In the genomic region with DNA sequence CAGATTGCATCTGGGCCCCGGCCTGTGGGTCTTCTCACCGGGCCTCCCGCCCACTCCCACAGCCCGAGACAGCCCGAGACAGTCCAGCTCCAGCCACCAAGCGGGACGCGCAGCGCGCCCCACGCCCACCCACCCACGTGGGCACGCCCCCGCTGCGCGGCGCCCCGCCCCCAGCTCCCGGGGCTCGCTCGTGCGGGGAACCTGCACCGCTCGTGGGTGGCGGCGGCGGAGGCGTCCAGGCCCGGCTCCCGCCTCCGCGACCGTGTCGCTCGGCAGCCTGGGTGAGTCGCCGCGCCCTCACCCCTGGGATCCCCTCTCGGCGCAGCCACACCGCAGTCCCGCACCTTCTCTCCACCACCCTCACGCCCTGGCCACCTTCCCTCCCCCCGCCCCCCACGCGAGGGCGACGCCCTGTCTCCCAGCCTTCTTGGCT, we compare ENCODE assay signal across 8 mouse cellular contexts. TPM values are rescaled to one million over a fixed set of nuclear protein-coding genes. Genes with fewer than 3 reads are reported as not detected.
DNase-seq lines count a peak whose midpoint lies in the region; ATAC-seq and TF ChIP-seq lines count a peak whose summit lies in the region.

No protein-coding gene starts in this region.

- peaks cover 15% of the 10 kb centered on the region for H3K4me1 ChIP-seq in heart, embryonic 10.5 days
- H3K4me1 ChIP-seq in brown adipose tissue, adult 24 weeks (ENCODE audit: control insufficient read depth, insufficient read depth, insufficient read length, low read length): no peaks in the 10 kb centered on the region
- peaks cover 14% of the 10 kb centered on the region for H3K4me1 ChIP-seq in intestine, embryonic 15.5 days (replicated peaks)

- peak overlapping the region; percentile 85 for H3K27ac ChIP-seq in heart, embryonic 10.5 days
- no peak overlapping the region for H3K27ac ChIP-seq in brown adipose tissue, adult 24 weeks (replicated peaks; ENCODE audit: low read depth, low read length)
- H3K27ac ChIP-seq in intestine, embryonic 15.5 days: no peak overlapping the region

- no peaks in the 10 kb centered on the region for H3K9me3 ChIP-seq in heart, embryonic 10.5 days
- no peaks in the 10 kb centered on the region for H3K9me3 ChIP-seq in intestine, embryonic 15.5 days

- ATAC-seq in intestine, embryonic 15.5 days: peak; percentile 55

- DNase-seq in heart, embryonic 10.5 days (ENCODE audit: low spot score): no peak
- no peak for DNase-seq in heart, adult 8-10 months (ENCODE audit: low spot score)
- peak; percentile 34 for DNase-seq in neural tube, embryonic 10.5 days (ENCODE audit: extremely low spot score, low spot score)
- no peak for DNase-seq in Muller cell, postnatal 12 days (ENCODE audit: inconsistent ontology term)
- DNase-seq in urinary bladder, adult 2 months (ENCODE audit: low spot score): no peak

- TF ChIP-seq CTCF in C2C12 (IDR thresholded peaks at IDR 0.05; ENCODE audit: control insufficient read depth, insufficient read depth, insufficient read length): no peak

- peak overlapping the region; percentile 69 for H3K4me3 ChIP-seq in heart, embryonic 10.5 days
- H3K4me3 ChIP-seq in C2C12 (ENCODE audit: insufficient read depth, poor library complexity, severe bottlenecking): peak overlapping the region; percentile 43
- H3K4me3 ChIP-seq in brown adipose tissue, adult 24 weeks (ENCODE audit: insufficient read depth, low read depth, low read length): peak overlapping the region; percentile 40; the same call in 1 of the 2 replicates
- peak overlapping the region; percentile 53 for H3K4me3 ChIP-seq in intestine, embryonic 15.5 days (replicated peaks)

- peak overlapping the region; percentile 98 for H3K4me2 ChIP-seq in intestine, embryonic 15.5 days (replicated peaks)

- no peaks in the 10 kb centered on the region for H3K36me3 ChIP-seq in heart, embryonic 10.5 days
- no peaks in the 10 kb centered on the region for H3K36me3 ChIP-seq in C2C12 (ENCODE audit: control insufficient read depth, insufficient read depth)
- no peaks in the 10 kb centered on the region for H3K36me3 ChIP-seq in intestine, embryonic 15.5 days

- H3K79me2 ChIP-seq in C2C12 (ENCODE audit: control insufficient read depth, insufficient read depth): peaks cover 40% of the 10 kb centered on the region

- peaks cover 7% of the 10 kb centered on the region for H3K79me3 ChIP-seq in C2C12 (ENCODE audit: low read depth)

- peaks cover 91% of the 10 kb centered on the region for H3K27me3 ChIP-seq in heart, embryonic 10.5 days (ENCODE audit: insufficient read depth, poor library complexity, severe bottlenecking)
- H3K27me3 ChIP-seq in C2C12 (ENCODE audit: control insufficient read depth, insufficient read depth, insufficient read length): no peaks in the 10 kb centered on the region
- H3K27me3 ChIP-seq in intestine, embryonic 15.5 days (replicated peaks): peaks cover 70% of the 10 kb centered on the region

- WGBS in heart, embryonic 10.5 days: under 1% methylated on average over 35 of the region's 48 CpGs
- WGBS in intestine, embryonic 15.5 days: under 1% methylated on average over 45 of the region's 48 CpGs

- H3K9ac ChIP-seq in intestine, embryonic 15.5 days: peak overlapping the region; percentile 30; the same call in 1 of the 2 replicates

- peak overlapping the region; percentile 90 for H3ac ChIP-seq in C2C12 (ENCODE audit: control insufficient read depth, insufficient read length, low read depth)

TF ChIP-seq in C2C12, 6 proteins besides CTCF, POLR2A, EP300 and RAD21:
- TF ChIP-seq MAX (IDR thresholded peaks at IDR 0.05) (no peak), MYOD1 (IDR thresholded peaks at IDR 0.05; ENCODE audit: control insufficient read depth, insufficient read length, low read depth) (no peak), USF1 (IDR thresholded peaks at IDR 0.05; ENCODE audit: low read depth) (no peak), MYOG (IDR thresholded peaks at IDR 0.05; ENCODE audit: control insufficient read depth, extremely low read depth, insufficient read length) (no peak), FOSL1 (IDR thresholded peaks at IDR 0.05; ENCODE audit: insufficient read depth, low read length, poor library complexity, severe bottlenecking) (no peak), CEBPB (IDR thresholded peaks at IDR 0.05; ENCODE audit: low read depth) (no peak)

RNA-seq across cellular contexts. Expression of gene Ndrg4, which starts 0.8 kb away (rescaled TPM):
- polyA plus RNA-seq in heart, embryonic 10.5 days (2016; fragmentation: Nextera tagmentation; extraction: Ambion mirVana): 141 and 294 TPM in 2 replicates
- total RNA-seq in heart, adult 8-10 months (2022): 100 to 1,000 TPM; 116 to 156 (median 143) TPM
- 43.3 TPM for polyA plus RNA-seq in C2C12 (2012; fragmentation: generic; extraction: Trizol)
- 0.46 and 1.5 TPM in 2 replicates for polyA plus RNA-seq in brown adipose tissue, adult 24 weeks (2012; ENCODE audit: insufficient read depth, insufficient read length, missing spikeins)
- polyA plus RNA-seq in intestine, embryonic 15.5 days (2015; fragmentation: Nextera tagmentation; extraction: Ambion mirVana): 16.3 and 17.0 TPM in 2 replicates
- polyA plus RNA-seq in urinary bladder, adult 2 months (2012; rRNA removed): 55.5 and 62.5 TPM in 2 replicates

RNA-seq across cellular contexts. Expression of gene Setd6, which starts 38.1 kb away (rescaled TPM):
- 24.5 and 30.2 TPM in 2 replicates for polyA plus RNA-seq in heart, embryonic 10.5 days (2016; fragmentation: Nextera tagmentation; extraction: Ambion mirVana)
- total RNA-seq in heart, adult 8-10 months (2022): 10 to 100 TPM; 12.6 to 15.3 (median 14.0) TPM
- polyA plus RNA-seq in C2C12 (2012; fragmentation: generic; extraction: Trizol): 12.6 TPM
- 7.8 and 11.6 TPM in 2 replicates for polyA plus RNA-seq in brown adipose tissue, adult 24 weeks (2012; ENCODE audit: insufficient read depth, insufficient read length, missing spikeins)
- 19.7 and 24.3 TPM in 2 replicates for polyA plus RNA-seq in intestine, embryonic 15.5 days (2015; fragmentation: Nextera tagmentation; extraction: Ambion mirVana)
- polyA plus RNA-seq in urinary bladder, adult 2 months (2012; rRNA removed): 30.1 and 31.3 TPM in 2 replicates

RNA-seq across cellular contexts. Expression of gene Gins3, which starts 44.4 kb away (rescaled TPM):
- polyA plus RNA-seq in heart, embryonic 10.5 days (2016; fragmentation: Nextera tagmentation; extraction: Ambion mirVana): 20.3 and 20.7 TPM in 2 replicates
- 1 to 10 TPM in 3 of 4 experiments, under 1 TPM in 1; 0.71 to 1.9 (median 1.3) TPM for total RNA-seq in heart, adult 8-10 months (2022)
- 8.3 TPM for polyA plus RNA-seq in C2C12 (2012; fragmentation: generic; extraction: Trizol)
- polyA plus RNA-seq in brown adipose tissue, adult 24 weeks (2012; ENCODE audit: insufficient read depth, insufficient read length, missing spikeins): 1.3 and 2.0 TPM in 2 replicates
- polyA plus RNA-seq in intestine, embryonic 15.5 days (2015; fragmentation: Nextera tagmentation; extraction: Ambion mirVana): 13.3 and 16.9 TPM in 2 replicates
- 3.8 and 4.8 TPM in 2 replicates for polyA plus RNA-seq in urinary bladder, adult 2 months (2012; rRNA removed)
